Mouse (Mus musculus) lung, embryonic 15.5 days (tissue): Measurements from ENCODE around the gene Baz2b. TPM values are rescaled to one million over a fixed set of nuclear protein-coding genes. Genes with fewer than 3 reads are reported as not detected.

Experiments
- ATAC-seq: fragments of 200-750 bp; cut with Nextera tagmentation; 2 replicates; pipeline ENCODE4 v1.8.0; 2017; ENCODE audit warnings: moderate number of reproducible peaks, borderline replicate concordance; ENCODE audit not compliant: low FRiP score, low TSS enrichment; ENCODE audit errors: extremely low read depth
- H3K27ac ChIP-seq: fragments of 300-500 bp; sonication (generic); 2 replicates; pipeline ENCODE4 v1.5.1; 2015; ENCODE audit warnings: moderate library complexity, mild to moderate bottlenecking, inconsistent platforms
- H3K27me3 ChIP-seq: fragments of 300-500 bp; sonication (generic); 2 replicates; pipeline ENCODE4 v1.6.1; 2015; ENCODE audit warnings: inconsistent platforms
- H3K36me3 ChIP-seq: fragments of 300-500 bp; sonication (generic); 2 replicates; pipeline ENCODE4 v1.6.1; 2015; ENCODE audit warnings: inconsistent platforms
- H3K4me1 ChIP-seq: fragments of 300-500 bp; sonication (generic); 2 replicates; pipeline ENCODE4 v1.6.1; 2015; ENCODE audit warnings: inconsistent platforms
- H3K4me2 ChIP-seq: fragments of 300-500 bp; sonication (generic); 2 replicates; pipeline ENCODE4 v1.6.1; 2015; ENCODE audit warnings: inconsistent platforms, mild to moderate bottlenecking, moderate library complexity
- H3K4me3 ChIP-seq: fragments of 300-500 bp; sonication (generic); 2 replicates; pipeline ENCODE4 v1.5.1; 2015; ENCODE audit warnings: mild to moderate bottlenecking, inconsistent platforms
- H3K9ac ChIP-seq: fragments of 300-500 bp; sonication (generic); 2 replicates; pipeline ENCODE4 v1.6.1; 2015; ENCODE audit warnings: inconsistent platforms
- H3K9me3 ChIP-seq: fragments of 300-500 bp; sonication (generic); 2 replicates; pipeline ENCODE4 v1.6.1; 2016; ENCODE audit warnings: inconsistent platforms
- WGBS: fragments of 180-500 bp; shearing (Covaris S2); methylation state at CpG from one replicate; pipeline ENCODE4 v1.1.7; 2015; 5-methylcytosine and 5-hydroxymethylcytosine counted together
- polyA plus RNA-seq: library from polyadenylated mRNA; unstranded; fragments of >200 nt; fragmentation: Nextera tagmentation; extraction: Ambion mirVana; gene quantifications from 2 replicates; pipeline ENCODE4 v1.2.1, GENCODE M21; 2015

Gene Baz2b
- polyA plus RNA-seq, 1 experiment from 2014 or later, result 56.9 TPM

- Histone ChIP-seq H3K4me2 (no peak overlapping the region), H3K36me3 (peaks cover 31% of the 10 kb centered on the region), H3K9me3 (no peaks in the 10 kb centered on the region), H3K27me3 (no peaks in the 10 kb centered on the region), H3K4me1 (no peaks in the 10 kb centered on the region), H3K9ac (no peak overlapping the region), H3K27ac (no peak overlapping the region), H3K4me3 (no peak overlapping the region)
- no peak for ATAC-seq
- WGBS, result 82% methylated on average over 14 of the region's 14 CpGs
Observed at GRCm38 (mm10) chr2:59959668-59960494, 249.8 kb downstream of the Baz2b start.

GRCm38 (mm10) chr2:59958543-59958942 lies 251.1 kb downstream of the Baz2b start:
- H3K4me1 ChIP-seq, result no peaks in the 10 kb centered on the region
- no peak overlapping the region for H3K4me3 ChIP-seq
- H3K27me3 ChIP-seq, result no peaks in the 10 kb centered on the region
- ATAC-seq, result no peak; the same call in 1 of the 2 replicates
- H3K9ac ChIP-seq, result no peak overlapping the region
- no peaks in the 10 kb centered on the region for H3K9me3 ChIP-seq
- H3K36me3 ChIP-seq, result peaks cover 36% of the 10 kb centered on the region
- H3K4me2 ChIP-seq, result no peak overlapping the region
- 50% methylated on average over 6 of the region's 6 CpGs for WGBS
- no peak overlapping the region for H3K27ac ChIP-seq

- H3K9ac ChIP-seq, result no peak overlapping the region
- no peaks in the 10 kb centered on the region for H3K4me1 ChIP-seq
- no peak for ATAC-seq
- 84% methylated on average over 7 of the region's 7 CpGs for WGBS
- no peak overlapping the region for H3K27ac ChIP-seq
- no peaks in the 10 kb centered on the region for H3K9me3 ChIP-seq
- H3K4me2 ChIP-seq, result no peak overlapping the region
- no peak overlapping the region for H3K4me3 ChIP-seq
- H3K27me3 ChIP-seq, result no peaks in the 10 kb centered on the region
- peaks cover 20% of the 10 kb centered on the region; the same call in 1 of the 2 replicates for H3K36me3 ChIP-seq
Observed at GRCm38 (mm10) chr2:59955916-59956315, 253.7 kb downstream of the Baz2b start.

GRCm38 (mm10) chr2:59954791-59955190 lies 254.8 kb downstream of the Baz2b start:
- ATAC-seq, result no peak
- H3K4me2 ChIP-seq, result no peak overlapping the region
- H3K9me3 ChIP-seq, result no peaks in the 10 kb centered on the region
- H3K27ac ChIP-seq, result no peak overlapping the region
- H3K27me3 ChIP-seq, result no peaks in the 10 kb centered on the region
- H3K36me3 ChIP-seq, result peaks cover 18% of the 10 kb centered on the region; the same call in 1 of the 2 replicates
- H3K4me3 ChIP-seq, result no peak overlapping the region
- 75% methylated on average over 3 of the region's 3 CpGs for WGBS
- H3K9ac ChIP-seq, result no peak overlapping the region
- no peaks in the 10 kb centered on the region for H3K4me1 ChIP-seq

- H3K9me3 ChIP-seq, result no peaks in the 10 kb centered on the region
- no peak overlapping the region for H3K4me3 ChIP-seq
- H3K4me2 ChIP-seq, result no peak overlapping the region
- no peak overlapping the region for H3K27ac ChIP-seq
- peaks cover 22% of the 10 kb centered on the region; the same call in 1 of the 2 replicates for H3K36me3 ChIP-seq
- no peak for ATAC-seq
- no peak overlapping the region for H3K9ac ChIP-seq
- no peaks in the 10 kb centered on the region for H3K4me1 ChIP-seq
- no peaks in the 10 kb centered on the region for H3K27me3 ChIP-seq
- WGBS, result 90% methylated on average over 13 of the region's 13 CpGs
Observed at GRCm38 (mm10) chr2:59952286-59953014, 257.2 kb downstream of the Baz2b start.

GRCm38 (mm10) chr2:59951706-59952105 lies 257.9 kb downstream of the Baz2b start:
- no peaks in the 10 kb centered on the region for H3K27me3 ChIP-seq
- H3K4me2 ChIP-seq, result no peak overlapping the region
- ATAC-seq, result no peak
- WGBS, result 89% methylated on average over 8 of the region's 8 CpGs
- H3K36me3 ChIP-seq, result peaks cover 18% of the 10 kb centered on the region
- no peaks in the 10 kb centered on the region for H3K4me1 ChIP-seq
- no peak overlapping the region for H3K9ac ChIP-seq
- no peaks in the 10 kb centered on the region for H3K9me3 ChIP-seq
- no peak overlapping the region for H3K4me3 ChIP-seq
- H3K27ac ChIP-seq, result no peak overlapping the region

- no peak overlapping the region for H3K9ac ChIP-seq
- no peak overlapping the region for H3K4me3 ChIP-seq
- peaks cover 18% of the 10 kb centered on the region for H3K36me3 ChIP-seq
- no peak for ATAC-seq
- H3K27me3 ChIP-seq, result no peaks in the 10 kb centered on the region
- no peak overlapping the region for H3K4me2 ChIP-seq
- no peaks in the 10 kb centered on the region for H3K4me1 ChIP-seq
- no peak overlapping the region for H3K27ac ChIP-seq
- H3K9me3 ChIP-seq, result no peaks in the 10 kb centered on the region
- WGBS, result 76% methylated on average over 4 of the region's 4 CpGs
Observed at GRCm38 (mm10) chr2:59951127-59951526, 258.5 kb downstream of the Baz2b start.

- Histone ChIP-seq H3K4me1 (no peaks in the 10 kb centered on the region), H3K36me3 (peaks cover 20% of the 10 kb centered on the region), H3K27ac (no peak overlapping the region), H3K4me2 (no peak overlapping the region), H3K9me3 (no peaks in the 10 kb centered on the region), H3K27me3 (no peaks in the 10 kb centered on the region), H3K4me3 (no peak overlapping the region), H3K9ac (no peak overlapping the region)
- 19% methylated on average over 9 of the region's 9 CpGs for WGBS
- ATAC-seq, result no peak
Observed at GRCm38 (mm10) chr2:59936296-59936695, 273.3 kb downstream of the Baz2b start.

GRCm38 (mm10) chr2:59933129-59933528 lies 276.5 kb downstream of the Baz2b start:
- H3K9me3 ChIP-seq, result no peaks in the 10 kb centered on the region

GRCm38 (mm10) chr2:59932244-59932643 lies 277.4 kb downstream of the Baz2b start:
- WGBS, result 92% methylated on average over 4 of the region's 4 CpGs
- Histone ChIP-seq H3K36me3 (peaks cover 7% of the 10 kb centered on the region), H3K4me3 (no peak overlapping the region), H3K27ac (no peak overlapping the region), H3K9ac (no peak overlapping the region), H3K9me3 (no peaks in the 10 kb centered on the region), H3K4me1 (no peaks in the 10 kb centered on the region), H3K4me2 (no peak overlapping the region), H3K27me3 (no peaks in the 10 kb centered on the region)
- no peak for ATAC-seq

More at GRCm38 (mm10) chr2:59933129-59933528, 276.5 kb downstream of the Baz2b start:
- H3K9ac ChIP-seq, result no peak overlapping the region
- no peak overlapping the region for H3K27ac ChIP-seq
- H3K36me3 ChIP-seq, result peaks cover 7% of the 10 kb centered on the region
- WGBS, result 73% methylated on average over 3 of the region's 3 CpGs
- H3K4me3 ChIP-seq, result no peak overlapping the region
- no peak overlapping the region for H3K4me2 ChIP-seq
- H3K27me3 ChIP-seq, result no peaks in the 10 kb centered on the region
- ATAC-seq, result no peak
- no peaks in the 10 kb centered on the region for H3K4me1 ChIP-seq

GRCm38 (mm10) chr2:59913610-59914009 lies 296.0 kb downstream of the Baz2b start:
- H3K9ac ChIP-seq, result no peak overlapping the region
- H3K4me2 ChIP-seq, result no peak overlapping the region
- no peaks in the 10 kb centered on the region for H3K27me3 ChIP-seq
- no peak overlapping the region for H3K4me3 ChIP-seq
- ATAC-seq, result no peak
- peaks cover 57% of the 10 kb centered on the region for H3K36me3 ChIP-seq
- H3K27ac ChIP-seq, result no peak overlapping the region
- H3K4me1 ChIP-seq, result no peaks in the 10 kb centered on the region
- no peaks in the 10 kb centered on the region for H3K9me3 ChIP-seq
- 89% methylated on average over 11 of the region's 11 CpGs for WGBS

- peaks cover 48% of the 10 kb centered on the region for H3K36me3 ChIP-seq
- H3K27ac ChIP-seq, result no peak overlapping the region
- no peaks in the 10 kb centered on the region for H3K9me3 ChIP-seq
- no peaks in the 10 kb centered on the region for H3K27me3 ChIP-seq
- no peak overlapping the region for H3K4me3 ChIP-seq
- H3K4me1 ChIP-seq, result no peaks in the 10 kb centered on the region
- no peak overlapping the region for H3K4me2 ChIP-seq
- H3K9ac ChIP-seq, result no peak overlapping the region
- 86% methylated on average over 9 of the region's 9 CpGs for WGBS
- no peak for ATAC-seq
Observed at GRCm38 (mm10) chr2:59908048-59908447, 301.6 kb downstream of the Baz2b start.
